In genomic region chr3:151146889-151147288, GRCm38 (mm10) we compare ENCODE assay signal across 25 mouse cellular contexts.
DNase-seq lines count a peak whose midpoint lies in the region; ATAC-seq and TF ChIP-seq lines count a peak whose summit lies in the region.
"Had no signal": no experiment of that assay in that cellular context is flagged by ENCODE, and none has a peak within 500 bp of the region (broad histone marks: within the 10 kb centered on the region; RNA-seq: fewer than 3 reads in every experiment).

No protein-coding gene starts in this region.

- no peak overlapping the region for H3K9ac ChIP-seq in intestine, postnatal 0 days (ENCODE audit: low read depth, low read length)
- H3K9ac ChIP-seq: forebrain, postnatal 0 days; hindbrain, embryonic 12.5 days; hindbrain, embryonic 15.5 days had no signal

- H3K4me2 ChIP-seq in intestine, postnatal 0 days (replicated peaks; ENCODE audit: low read depth): no peak overlapping the region
- H3K4me2 ChIP-seq: heart, embryonic 11.5 days; hindbrain, embryonic 12.5 days; hindbrain, embryonic 15.5 days had no signal

- H3K27me3 ChIP-seq in C2C12 (ENCODE audit: control insufficient read depth, insufficient read depth, insufficient read length): no peaks in the 10 kb centered on the region
- no peaks in the 10 kb centered on the region for H3K27me3 ChIP-seq in intestine, postnatal 0 days (replicated peaks; ENCODE audit: control insufficient read depth, insufficient read depth, low read length)
- H3K27me3 ChIP-seq: CH12.LX; hindbrain, embryonic 12.5 days; hindbrain, embryonic 15.5 days had no signal

- 83% methylated on average over 2 of the region's 2 CpGs for WGBS in intestine, postnatal 0 days

- DNase-seq in adrenal gland, postnatal 10 days: peak; percentile 2
- DNase-seq in adrenal gland, postnatal 25 days: no peak
- DNase-seq in 3T3-L1 (ENCODE audit: low read depth, low spot score): peak; percentile 76
- peak; percentile 12 to 14 for DNase-seq in adrenal gland, postnatal 36 days
- DNase-seq in cerebellum, adult 18-20 months: no peak
- DNase-seq in cerebellum, postnatal 4 days (ENCODE audit: low spot score in 2 of 2): no peak
- DNase-seq: cerebellum, adult 11 months; cerebellum, adult 8-10 months; cerebellum, postnatal 10 days; cerebellum, postnatal 36 days; forebrain, postnatal 0 days; gastrocnemius, adult 2 months; gastrocnemius, postnatal 14 days; heart, adult 11 months; kidney, adult 11 months; kidney, adult 8-10 months had no signal

- TF ChIP-seq CTCF in C2C12 (IDR thresholded peaks at IDR 0.05; ENCODE audit: control insufficient read depth, insufficient read depth, insufficient read length): no peak
- TF ChIP-seq CTCF in intestine, postnatal 0 days (IDR thresholded peaks at IDR 0.05; ENCODE audit: low read depth): no peak

- H3K79me2 ChIP-seq in C2C12 (ENCODE audit: control insufficient read depth, insufficient read depth): no peaks in the 10 kb centered on the region

- H3K9me3 ChIP-seq in intestine, postnatal 0 days (ENCODE audit: control insufficient read depth): no peaks in the 10 kb centered on the region
- H3K9me3 ChIP-seq: hindbrain, embryonic 12.5 days; hindbrain, embryonic 15.5 days had no signal

- no peak overlapping the region for H3ac ChIP-seq in C2C12 (ENCODE audit: control insufficient read depth, insufficient read length, low read depth)

- H3K36me3 ChIP-seq in C2C12 (ENCODE audit: control insufficient read depth, insufficient read depth): no peaks in the 10 kb centered on the region
- no peaks in the 10 kb centered on the region for H3K36me3 ChIP-seq in intestine, postnatal 0 days (ENCODE audit: control insufficient read depth, insufficient read depth)
- H3K36me3 ChIP-seq: G1E; hindbrain, embryonic 12.5 days; hindbrain, embryonic 15.5 days had no signal

- no peaks in the 10 kb centered on the region for H3K4me1 ChIP-seq in intestine, postnatal 0 days (replicated peaks; ENCODE audit: control insufficient read depth, insufficient read depth, low read length)
- H3K4me1 ChIP-seq: hindbrain, embryonic 12.5 days; hindbrain, embryonic 15.5 days had no signal

- no peak overlapping the region for H3K4me3 ChIP-seq in C2C12 (ENCODE audit: insufficient read depth, poor library complexity, severe bottlenecking)
- H3K4me3 ChIP-seq in intestine, postnatal 0 days (ENCODE audit: low read depth, low read length): no peak overlapping the region
- H3K4me3 ChIP-seq: gastrocnemius, adult 2 months; hindbrain, embryonic 12.5 days; hindbrain, embryonic 15.5 days had no signal

- no peak for ATAC-seq in intestine, postnatal 0 days
- ATAC-seq: activated CD4-positive, CD25-positive, alpha-beta regulatory T cell, adult 4 months; forebrain, embryonic 14.5 days; forebrain, postnatal 0 days had no signal

- H3K27ac ChIP-seq in intestine, postnatal 0 days (ENCODE audit: low read depth, low read length): no peak overlapping the region
- H3K27ac ChIP-seq: gastrocnemius, adult 2 months; hindbrain, embryonic 12.5 days; hindbrain, embryonic 15.5 days had no signal

- H3K79me3 ChIP-seq in C2C12 (ENCODE audit: low read depth): no peaks in the 10 kb centered on the region

TF ChIP-seq in C2C12, 6 proteins besides CTCF, POLR2A, EP300 and RAD21:
- peak; percentile 89 for TF ChIP-seq CEBPB (IDR thresholded peaks at IDR 0.05; ENCODE audit: low read depth)
- no peak for TF ChIP-seq MYOG (IDR thresholded peaks at IDR 0.05; ENCODE audit: control insufficient read depth, extremely low read depth, insufficient read length)
- TF ChIP-seq FOSL1 (IDR thresholded peaks at IDR 0.05; ENCODE audit: insufficient read depth, low read length, poor library complexity, severe bottlenecking): peak; percentile 35
- no peak for TF ChIP-seq USF1 (IDR thresholded peaks at IDR 0.05; ENCODE audit: low read depth)

Comparison
In these comparisons a context has a peak if more than half of its experiments do, and no peak if none do; other contexts are left out.
1. DNase-seq: peak in adrenal gland, postnatal 10 days (single experiment), 3T3-L1 (single experiment) and adrenal gland, postnatal 36 days (2 of 2); none in adrenal gland, postnatal 25 days (single experiment), cerebellum, adult 18-20 months (0 of 2) and cerebellum, postnatal 4 days (0 of 2).